Mouse (Mus musculus) CH12.LX (cell line): ENCODE results near the gene Gmpr.

Experiments
- CTCF ChIP-seq, 2 experiments: IDR thresholded peaks in 1 of 2; conservative IDR thresholded peaks in 1 of 2; 2 replicates each; pipeline ENCODE4 v1.5.1; 2011 to 2012; ENCODE audit warnings: low read depth in 2 of 2, low read length in 2 of 2, improper control_type of control experiment in 1 of 2, inconsistent platforms in 1 of 2, mild to moderate bottlenecking in 1 of 2, moderate library complexity in 1 of 2
- GABPA ChIP-seq: IDR thresholded peaks from 2 replicates; pipeline ENCODE4 v1.6.1; 2012; ENCODE audit warnings: low read depth, low read length, improper control_type of control experiment, inconsistent platforms; ENCODE audit not compliant: insufficient replicate concordance
- MAX ChIP-seq: IDR thresholded peaks from 2 replicates; pipeline ENCODE4 v1.6.1; 2011; ENCODE audit warnings: low read length, improper control_type of control experiment
- MEF2A ChIP-seq: IDR thresholded peaks from 2 replicates; pipeline ENCODE4 v1.6.1; 2014; ENCODE audit warnings: low read depth, mild to moderate bottlenecking, inconsistent platforms, low read length, improper control_type of control experiment, borderline replicate concordance
- POLR2A ChIP-seq: IDR thresholded peaks from 2 replicates; pipeline ENCODE4 v1.6.1; 2011; ENCODE audit warnings: low read depth, mild to moderate bottlenecking, improper control_type of control experiment, low read length
- RAD21 ChIP-seq: IDR thresholded peaks from 2 replicates; pipeline ENCODE4 v1.6.1; 2011; ENCODE audit warnings: low read depth, mild to moderate bottlenecking, low read length, improper control_type of control experiment, moderate library complexity
- SMC3 ChIP-seq: IDR thresholded peaks from 2 replicates; pipeline ENCODE4 v1.6.1; 2011; ENCODE audit warnings: low read depth, low read length, improper control_type of control experiment
- TCF12 ChIP-seq: IDR thresholded peaks from 2 replicates; pipeline ENCODE4 v1.6.1; 2014; ENCODE audit warnings: low read depth, mild to moderate bottlenecking, inconsistent platforms, low read length, improper control_type of control experiment
- USF1 ChIP-seq: IDR thresholded peaks from 2 replicates; pipeline ENCODE4 v1.6.1; 2014; ENCODE audit warnings: low read depth, mild to moderate bottlenecking, inconsistent platforms, low read length, improper control_type of control experiment
- ZMIZ1 ChIP-seq: IDR thresholded peaks from 2 replicates; pipeline ENCODE4 v1.6.1; 2012; ENCODE audit warnings: low read depth, mild to moderate bottlenecking, inconsistent platforms, low read length, improper control_type of control experiment

GRCm38 (mm10) chr13:45473311-45473710 lies 33.9 kb upstream of the Gmpr start:
- no peak for TF ChIP-seq CTCF (conservative IDR thresholded peaks at IDR 0.05 in 1 of 2, IDR thresholded peaks at IDR 0.05 in 1 of 2; ENCODE audit: low read depth in 2 of 2, low read length in 2 of 2)
- TF ChIP-seq POLR2A, result no peak
- TF ChIP-seq GABPA, result no peak
- no peak for TF ChIP-seq TCF12
- TF ChIP-seq SMC3, result no peak
- no peak for TF ChIP-seq RAD21
- TF ChIP-seq MEF2A, result no peak
- no peak for TF ChIP-seq MAX
- TF ChIP-seq ZMIZ1, result no peak
- no peak for TF ChIP-seq USF1
